Mouse (Mus musculus) CH12.LX (cell line): ENCODE results near the gene App. TPM values are rescaled to one million over a fixed set of nuclear protein-coding genes. Genes with fewer than 3 reads are reported as not detected.

ENCODE experiments used
- DNase-seq: peaks from one replicate; pipeline ENCODE4 v3.0.0-alpha.2; 2013; ENCODE audit errors: extremely low read depth
- H3K27ac ChIP-seq: 2 replicates; pipeline ENCODE4 v1.5.1; 2012; ENCODE audit warnings: low read depth, mild to moderate bottlenecking, control low read depth, moderate library complexity; ENCODE audit not compliant: insufficient read depth
- H3K27me3 ChIP-seq: replicated peaks from 2 replicates; pipeline ENCODE3; 2012; ENCODE audit warnings: inconsistent platforms
- H3K36me3 ChIP-seq, 2 experiments: replicated peaks in 1 of 2; 2 replicates each; pipeline versions ENCODE3 to v1.6.1; 2012; ENCODE audit warnings: inconsistent platforms in 1 of 2, low read length in 1 of 2, mild to moderate bottlenecking in 1 of 2, mixed read lengths in 1 of 2, moderate library complexity in 1 of 2; ENCODE audit not compliant: control insufficient read depth in 1 of 2, insufficient read depth in 1 of 2
- H3K4me1 ChIP-seq, 2 experiments: 2 replicates each; pipeline ENCODE4 v1.6.1; 2012; ENCODE audit warnings: inconsistent platforms in 1 of 2, moderate library complexity in 1 of 2; ENCODE audit not compliant: insufficient read depth in 2 of 2, control insufficient read depth in 1 of 2
- H3K4me2 ChIP-seq: 2 replicates; pipeline ENCODE4 v1.6.1; 2012; ENCODE audit warnings: low read depth, mild to moderate bottlenecking, control low read depth; ENCODE audit not compliant: poor library complexity, insufficient read depth, severe bottlenecking
- H3K4me3 ChIP-seq, 3 experiments: fragments of 150-350 bp in 1 of 3; sonication (generic) in 1 of 3; replicated peaks in 1 of 3; 2 replicates each; pipeline versions ENCODE3 to v1.5.1; 2011 to 2012; ENCODE audit warnings: low read depth in 2 of 3, low read length in 2 of 3, mild to moderate bottlenecking in 2 of 3, moderate library complexity in 2 of 3, control low read depth in 1 of 3, improper control_type of control experiment in 1 of 3, inconsistent platforms in 1 of 3, mixed read lengths in 1 of 3; ENCODE audit not compliant: poor library complexity in 1 of 3
- H3K79me2 ChIP-seq: replicated peaks from 2 replicates; pipeline ENCODE4 v1.6.1; 2012; ENCODE audit warnings: mild to moderate bottlenecking, moderate library complexity; ENCODE audit not compliant: control insufficient read depth, poor library complexity, insufficient read depth, severe bottlenecking; ENCODE audit errors: extremely low read depth
- H3K9ac ChIP-seq: 2 replicates; pipeline ENCODE4 v1.6.1; 2012; ENCODE audit warnings: low read depth, mild to moderate bottlenecking, control low read depth, moderate library complexity; ENCODE audit not compliant: insufficient read depth
- H3K9me3 ChIP-seq: replicated peaks from 2 replicates; pipeline ENCODE3; 2012; ENCODE audit warnings: low read length, inconsistent platforms, mixed read lengths
- CTCF ChIP-seq, 2 experiments: IDR thresholded peaks in 1 of 2; conservative IDR thresholded peaks in 1 of 2; 2 replicates each; pipeline ENCODE4 v1.5.1; 2011 to 2012; ENCODE audit warnings: low read depth in 2 of 2, low read length in 2 of 2, improper control_type of control experiment in 1 of 2, inconsistent platforms in 1 of 2, mild to moderate bottlenecking in 1 of 2, moderate library complexity in 1 of 2
- E2F4 ChIP-seq: IDR thresholded peaks from 2 replicates; pipeline ENCODE4 v1.6.1; 2011; ENCODE audit warnings: low read depth, low read length, improper control_type of control experiment; ENCODE audit not compliant: insufficient replicate concordance
- ELF1 ChIP-seq: IDR thresholded peaks from 2 replicates; pipeline ENCODE4 v1.6.1; 2014; ENCODE audit warnings: low read depth, mild to moderate bottlenecking, inconsistent platforms, low read length, improper control_type of control experiment
- EP300 ChIP-seq: IDR thresholded peaks from 2 replicates; pipeline ENCODE4 v1.6.1; 2011; ENCODE audit warnings: low read length, improper control_type of control experiment
- ETS1 ChIP-seq: conservative IDR thresholded peaks from 2 replicates; pipeline ENCODE4 v1.6.1; 2012; ENCODE audit warnings: low read depth, mild to moderate bottlenecking, inconsistent platforms, low read length, improper control_type of control experiment, moderate library complexity
- HCFC1 ChIP-seq: IDR thresholded peaks from 2 replicates; pipeline ENCODE4 v1.6.1; 2012; ENCODE audit warnings: low read depth, mild to moderate bottlenecking, inconsistent platforms, low read length, improper control_type of control experiment
- JUN ChIP-seq: IDR thresholded peaks from 2 replicates; pipeline ENCODE4 v1.6.1; 2011; ENCODE audit warnings: low read depth, mild to moderate bottlenecking, low read length, improper control_type of control experiment, moderate library complexity; ENCODE audit not compliant: insufficient read depth
- JUND ChIP-seq: conservative IDR thresholded peaks from 2 replicates; pipeline ENCODE4 v1.6.1; 2011; ENCODE audit warnings: low read depth, low read length, improper control_type of control experiment
- KAT2A ChIP-seq: IDR thresholded peaks from 2 replicates; pipeline ENCODE4 v1.6.1; 2012; ENCODE audit warnings: low read length, improper control_type of control experiment, inconsistent platforms; ENCODE audit not compliant: insufficient replicate concordance
- MAX ChIP-seq: IDR thresholded peaks from 2 replicates; pipeline ENCODE4 v1.6.1; 2011; ENCODE audit warnings: low read length, improper control_type of control experiment
- MAZ ChIP-seq: IDR thresholded peaks from 2 replicates; pipeline ENCODE4 v1.6.1; 2012; ENCODE audit warnings: low read depth, mild to moderate bottlenecking, inconsistent platforms, low read length, improper control_type of control experiment, moderate library complexity
- MEF2A ChIP-seq: IDR thresholded peaks from 2 replicates; pipeline ENCODE4 v1.6.1; 2014; ENCODE audit warnings: low read depth, mild to moderate bottlenecking, inconsistent platforms, low read length, improper control_type of control experiment, borderline replicate concordance
- MXI1 ChIP-seq: IDR thresholded peaks from 2 replicates; pipeline ENCODE4 v1.6.1; 2011; ENCODE audit warnings: mild to moderate bottlenecking, low read depth, low read length, improper control_type of control experiment
- MYC ChIP-seq: IDR thresholded peaks from 2 replicates; pipeline ENCODE4 v1.6.1; 2011; ENCODE audit warnings: low read depth, mild to moderate bottlenecking, improper control_type of control experiment, low read length
- NRF1 ChIP-seq: IDR thresholded peaks from 2 replicates; pipeline ENCODE4 v1.6.1; 2014; ENCODE audit warnings: low read depth, mild to moderate bottlenecking, inconsistent platforms, low read length, improper control_type of control experiment, moderate library complexity
- PAX5 ChIP-seq: IDR thresholded peaks from 2 replicates; pipeline ENCODE4 v1.6.1; 2012; ENCODE audit warnings: low read length, inconsistent platforms, mixed read lengths
- POLR2A ChIP-seq: IDR thresholded peaks from 2 replicates; pipeline ENCODE4 v1.6.1; 2011; ENCODE audit warnings: low read depth, mild to moderate bottlenecking, improper control_type of control experiment, low read length
- POLR2AphosphoS2 ChIP-seq: IDR thresholded peaks from 2 replicates; pipeline ENCODE4 v1.6.1; 2011; ENCODE audit warnings: low read depth, low read length, improper control_type of control experiment
- RCOR1 ChIP-seq: conservative IDR thresholded peaks from 2 replicates; pipeline ENCODE4 v1.6.1; 2012; ENCODE audit warnings: low read depth, mild to moderate bottlenecking, inconsistent platforms, low read length, improper control_type of control experiment
- SIN3A ChIP-seq: IDR thresholded peaks from 2 replicates; pipeline ENCODE4 v1.6.1; 2012; ENCODE audit warnings: low read length, improper control_type of control experiment, inconsistent platforms
- SMC3 ChIP-seq: IDR thresholded peaks from 2 replicates; pipeline ENCODE4 v1.6.1; 2011; ENCODE audit warnings: low read depth, low read length, improper control_type of control experiment
- UBTF ChIP-seq: IDR thresholded peaks from 2 replicates; pipeline ENCODE4 v1.6.1; 2012; ENCODE audit warnings: low read depth, mild to moderate bottlenecking, inconsistent platforms, low read length, improper control_type of control experiment, moderate library complexity
- USF1 ChIP-seq: IDR thresholded peaks from 2 replicates; pipeline ENCODE4 v1.6.1; 2014; ENCODE audit warnings: low read depth, mild to moderate bottlenecking, inconsistent platforms, low read length, improper control_type of control experiment
- USF2 ChIP-seq: conservative IDR thresholded peaks from 2 replicates; pipeline ENCODE4 v1.6.1; 2011; ENCODE audit warnings: low read depth, low read length, improper control_type of control experiment
- ZC3H11A ChIP-seq: IDR thresholded peaks from 2 replicates; pipeline ENCODE4 v1.6.1; 2012; ENCODE audit warnings: low read depth, mild to moderate bottlenecking, inconsistent platforms, low read length, improper control_type of control experiment
- ZMIZ1 ChIP-seq: IDR thresholded peaks from 2 replicates; pipeline ENCODE4 v1.6.1; 2012; ENCODE audit warnings: low read depth, mild to moderate bottlenecking, inconsistent platforms, low read length, improper control_type of control experiment
- ZNF384 ChIP-seq: IDR thresholded peaks from 2 replicates; pipeline ENCODE4 v1.6.1; 2012; ENCODE audit warnings: low read depth, low read length, improper control_type of control experiment, inconsistent platforms
- dilution Hi-C: fragments of 300-500 bp; cut with MboI; formaldehyde crosslinking; loops from 2 replicates; pipeline ENCODE4 v1.14.3; 2020; ENCODE audit warnings: low sequenced_read_pairs; ENCODE audit not compliant: extremely low pct_unique_long_range_greater_than_20kb, extremely low pct_ligation_motif_present
- in situ Hi-C: fragments of 300-500 bp; cut with MboI; formaldehyde crosslinking; loops from 3 replicates; pipeline ENCODE4 v1.14.3; 2019; ENCODE audit warnings: low sequenced_read_pairs, low pct_ligation_motif_present, low pct_unique_long_range_greater_than_20kb, mixed read lengths
- polyA plus RNA-seq: library from polyadenylated mRNA; unstranded; fragments of >175 nt; gene quantifications from 2 replicates; pipeline ENCODE4 v1.2.1, GENCODE M21; 2012; ENCODE audit warnings: low read depth; ENCODE audit not compliant: insufficient read length
- total RNA-seq, 2 experiments: library from RNA; depleted of rRNA; stranded (reverse); fragments of 300-350 nt in 1 of 2; fragments of >200 nt in 1 of 2; gene quantifications; 2 replicates each; pipeline ENCODE4 v1.2.3; 2012 to 2014

App gene
- total and polyA plus RNA-seq, 3 experiments: 31.1 to 99.2 (median 84.1) TPM

DNA sequence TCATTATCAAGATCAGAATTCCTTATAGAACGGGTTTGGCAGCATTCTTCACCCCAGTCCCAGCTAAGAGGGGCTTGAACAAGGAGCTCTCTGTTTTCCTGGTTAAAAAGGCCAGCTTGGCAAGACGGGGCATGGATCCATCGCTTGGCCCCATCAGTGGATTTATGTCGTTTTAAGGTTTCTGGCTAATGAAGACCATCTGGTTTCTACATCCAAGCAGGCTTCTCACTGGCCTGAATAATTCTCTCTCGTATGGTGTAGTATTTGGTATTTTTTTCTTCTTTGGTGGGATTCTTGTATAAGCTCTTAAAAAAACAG is 45.3 kb downstream of the App start:
- Histone ChIP-seq H3K9ac (no peak overlapping the region), H3K4me2 (no peak overlapping the region), H3K79me2 (peaks cover 14% of the 10 kb centered on the region)
- DNase-seq: no peak
- in situ Hi-C loops: no loop called here
- TF ChIP-seq UBTF (no peak), E2F4 (no peak), ETS1 (no peak), PAX5 (no peak), MAZ (no peak), MAX (no peak), NRF1 (no peak), KAT2A (no peak), USF2 (no peak), MYC (no peak), SIN3A (no peak)
- TF ChIP-seq, all 38 proteins: peak for 0
- H3K4me1 ChIP-seq: peaks cover 9 to 59% of the 10 kb centered on the region in 2 experiments
- peaks cover 11% of the 10 kb centered on the region for H3K9me3 ChIP-seq
- H3K27ac ChIP-seq: no peak overlapping the region
- peaks cover 7 to 31% of the 10 kb centered on the region in 2 experiments for H3K36me3 ChIP-seq
- H3K4me3 ChIP-seq: no peak overlapping the region
- H3K27me3 ChIP-seq: no peaks in the 10 kb centered on the region
- dilution Hi-C loops: no loop called here

- H3K27me3 ChIP-seq: no peaks in the 10 kb centered on the region
- H3K4me2 ChIP-seq: no peak overlapping the region
- DNase-seq: no peak
- peaks cover 14% of the 10 kb centered on the region for H3K79me2 ChIP-seq
- peaks cover 7 to 31% of the 10 kb centered on the region in 2 experiments for H3K36me3 ChIP-seq
- in situ Hi-C loops: no loop called here
- no peak overlapping the region for H3K27ac ChIP-seq
- no peak overlapping the region for H3K9ac ChIP-seq
- no peak overlapping the region for H3K4me3 ChIP-seq
- H3K4me1 ChIP-seq: peaks cover 9 to 55% of the 10 kb centered on the region in 2 experiments
- no peak for TF ChIP-seq NRF1
- TF ChIP-seq ZMIZ1: no peak
- no peak for TF ChIP-seq SIN3A
- no peak for TF ChIP-seq USF1
- no peak for TF ChIP-seq POLR2AphosphoS2
- no peak for TF ChIP-seq CTCF (conservative IDR thresholded peaks at IDR 0.05 in 1 of 2, IDR thresholded peaks at IDR 0.05 in 1 of 2; ENCODE audit: low read depth in 2 of 2, low read length in 2 of 2)
- TF ChIP-seq RCOR1: no peak
- TF ChIP-seq HCFC1: no peak
- no peak for TF ChIP-seq MEF2A
- no peak for TF ChIP-seq EP300
- TF ChIP-seq MAX: no peak
- no peak for TF ChIP-seq ZC3H11A
- no peak for TF ChIP-seq SMC3
- no peak for TF ChIP-seq MXI1
- TF ChIP-seq JUND: no peak
- no peak for TF ChIP-seq ELF1
- no peak for TF ChIP-seq ZNF384
- TF ChIP-seq POLR2A: no peak
- no peak for TF ChIP-seq JUN
- dilution Hi-C loops: no loop called here
- peaks cover 11% of the 10 kb centered on the region for H3K9me3 ChIP-seq
These were observed 45.8 kb downstream of the App start for GRCm38 (mm10) chr16:85127661-85128346.
